Mouse (Mus musculus): ENCODE data around the gene Gnptab.

DNA sequence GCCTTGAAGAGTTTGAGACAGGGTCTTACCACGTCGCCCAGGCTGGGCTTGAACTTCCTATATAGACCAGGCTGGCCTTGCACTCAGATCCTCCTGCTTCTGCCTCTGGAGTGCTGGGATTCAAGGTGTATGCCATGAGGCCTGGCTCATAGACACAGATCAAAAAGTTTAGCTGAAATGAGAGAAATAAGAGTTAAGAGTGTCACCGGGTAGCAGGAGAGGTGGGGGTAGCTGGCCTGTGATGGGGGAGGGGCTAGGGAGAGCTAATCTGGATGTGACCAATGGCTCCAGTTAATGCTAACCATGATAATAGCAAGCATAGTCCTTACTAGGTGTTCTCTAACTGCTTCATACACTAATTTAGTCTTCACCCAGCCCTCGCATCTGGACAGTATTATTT is 2.4 kb downstream of the Gnptab start:
- TF ChIP-seq GATA1 (IDR thresholded peaks at IDR 0.05; ENCODE audit: borderline replicate concordance, low read length) (no peak), FLI1 (IDR thresholded peaks at IDR 0.05; ENCODE audit: low read length) (no peak)

Data from megakaryocyte, embryonic 14.5 days (primary cell).